Mouse (Mus musculus): ENCODE results near the gene Rab6b.

DNA sequence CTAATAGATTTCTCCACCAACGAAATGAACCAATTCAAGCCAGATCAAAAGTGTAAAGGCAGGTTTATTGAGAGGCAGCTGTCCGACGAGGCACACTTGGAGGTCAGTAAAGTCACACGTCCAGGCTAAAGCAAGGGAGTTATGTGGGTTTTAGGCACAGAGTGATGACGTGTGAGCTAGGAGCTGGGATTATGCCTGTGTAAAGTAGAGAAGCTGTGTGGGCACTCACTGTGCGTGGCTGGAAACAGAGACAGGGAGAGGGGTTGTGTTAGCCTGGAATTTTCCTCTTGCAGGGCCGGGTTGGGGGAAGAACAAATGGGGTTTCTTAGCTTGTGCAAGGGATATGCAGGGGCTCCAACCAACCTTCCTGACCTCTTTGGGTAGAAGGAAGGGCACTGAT is 57.2 kb downstream of the Rab6b start:
- TF ChIP-seq ZNF384 (IDR thresholded peaks at IDR 0.05; ENCODE audit: low read depth, low read length): no peak
- no peak for TF ChIP-seq HCFC1 (IDR thresholded peaks at IDR 0.05; ENCODE audit: borderline replicate concordance, insufficient read depth, low read length)
- TF ChIP-seq ZC3H11A (IDR thresholded peaks at IDR 0.05; ENCODE audit: borderline replicate concordance, low read depth, low read length): no peak
- TF ChIP-seq MAFK (IDR thresholded peaks at IDR 0.05; ENCODE audit: insufficient read depth, low read depth, low read length): no peak

All from ES-E14 (cell line).